Mouse (Mus musculus): ENCODE results near the gene Smyd3. TPM values are rescaled to one million over a fixed set of nuclear protein-coding genes. Genes with fewer than 3 reads are reported as not detected.

Smyd3 gene
- total RNA-seq, 2 experiments from 2014 or later = 21.7 to 23.7 TPM

DNA sequence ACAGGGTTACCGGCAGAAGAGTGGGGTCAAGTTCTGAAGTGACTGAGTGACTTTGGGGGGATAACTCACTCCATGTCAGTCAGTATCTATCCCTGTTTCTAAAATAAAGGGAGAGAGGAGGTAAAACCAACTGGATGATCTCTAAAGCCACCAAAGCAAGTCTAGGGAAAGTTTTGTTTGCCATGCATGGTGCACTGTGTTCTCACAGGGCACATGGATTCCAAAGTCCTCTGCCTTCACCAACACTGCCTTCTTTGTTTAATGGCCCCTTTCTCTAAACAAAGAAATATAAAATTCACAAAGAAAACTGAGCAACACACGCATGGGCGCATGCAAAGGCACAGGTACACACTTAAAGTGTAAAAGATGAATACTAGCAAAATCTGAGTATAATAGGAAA, 403.5 kb downstream of the Smyd3 start:
- DNase-seq = no peak

DNA sequence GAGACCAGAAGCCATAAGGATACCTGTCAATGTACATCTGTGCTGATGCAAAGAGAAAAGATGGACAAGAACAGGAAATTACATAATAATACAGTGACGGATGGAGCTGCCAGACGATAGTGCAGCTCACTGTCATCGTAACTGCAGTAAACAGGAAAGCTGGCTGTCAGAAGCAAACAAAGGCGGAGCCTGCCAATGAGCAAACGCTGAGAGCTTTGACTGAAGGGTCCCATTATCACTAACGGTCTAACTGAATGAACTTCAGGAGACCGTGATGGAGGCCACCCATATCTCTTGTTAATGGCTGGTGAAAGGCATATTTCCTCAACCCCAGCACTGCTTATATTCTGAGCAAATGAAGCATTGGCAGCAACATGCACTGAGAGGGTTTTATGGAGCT, 409.1 kb downstream of the Smyd3 start:
- peak in 1 of 2 experiments; percentile 11 for DNase-seq

GRCm38 (mm10) chr1:179107761-179108694, 409.8 kb downstream of the Smyd3 start:
- no peak for DNase-seq

DNA sequence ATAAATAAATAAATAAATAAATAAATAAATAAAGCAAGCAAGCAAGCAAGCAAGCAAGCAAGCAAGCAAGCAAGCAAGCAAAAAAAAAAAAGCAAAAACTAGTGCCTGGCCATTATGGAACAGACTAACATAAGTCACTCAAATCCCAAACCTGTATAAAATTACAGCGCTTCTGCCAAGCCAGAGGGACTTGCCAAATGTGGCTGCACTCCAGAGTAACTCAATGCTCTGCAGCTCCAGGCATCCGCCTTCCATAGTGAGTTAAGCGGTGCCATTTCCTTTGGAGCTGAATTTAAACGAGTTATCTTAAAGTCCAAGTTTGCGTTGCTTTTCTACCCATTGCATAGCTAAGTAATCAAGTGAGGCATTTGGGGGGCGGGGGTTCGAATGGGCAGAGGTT, 410.6 kb downstream of the Smyd3 start:
- DNase-seq = no peak

DNA sequence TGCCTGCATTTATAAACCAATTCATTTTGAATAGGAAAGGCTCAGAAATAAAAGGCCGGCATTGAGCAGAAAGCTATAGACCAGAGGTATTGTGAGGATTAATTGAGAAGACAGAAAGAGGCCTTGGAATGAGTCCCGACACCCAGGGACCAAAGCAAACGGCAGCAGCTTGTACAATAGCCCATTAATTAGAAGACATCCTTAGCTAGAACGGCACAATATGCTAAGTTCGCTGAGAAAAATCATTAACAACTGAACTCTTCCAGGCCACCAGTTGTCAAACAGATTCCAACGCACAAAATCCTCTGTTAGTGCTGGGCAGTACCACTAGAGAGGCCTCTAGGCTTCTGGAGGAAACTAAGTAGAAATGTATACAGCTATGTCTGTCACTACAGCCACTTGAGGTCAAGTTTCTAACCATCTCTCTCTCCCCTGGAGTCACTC, 411.1 kb downstream of the Smyd3 start:
- no peak for DNase-seq

DNA sequence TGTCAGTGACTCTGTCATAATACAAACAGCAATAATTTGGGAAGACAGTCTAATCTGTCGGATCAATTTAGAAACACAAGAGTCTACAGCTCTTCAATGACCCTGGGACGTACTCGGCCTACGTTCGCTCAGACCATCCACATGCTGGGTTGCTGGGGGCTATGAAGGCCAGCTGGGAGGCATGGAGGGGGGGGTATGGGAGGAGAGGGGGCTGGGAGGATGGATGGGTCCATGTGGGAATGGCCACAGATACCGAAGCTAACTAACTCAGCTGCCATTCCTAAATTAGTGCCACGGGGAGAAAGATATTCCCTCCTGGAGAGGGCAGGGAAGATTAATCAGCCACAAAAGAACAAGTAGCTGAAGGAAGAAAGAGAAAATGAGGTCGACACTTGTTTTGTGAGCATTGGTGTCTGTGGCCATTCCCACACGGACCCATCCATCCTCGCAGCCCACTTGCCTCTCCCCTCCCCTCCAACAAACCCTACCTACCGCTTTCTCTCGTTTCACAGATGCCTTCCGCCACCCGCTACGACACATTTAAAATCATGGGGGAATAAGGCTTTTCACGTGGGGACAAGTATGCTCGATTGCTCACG, 411.6 kb downstream of the Smyd3 start:
- no peak for DNase-seq

GRCm38 (mm10) chr1:179104447-179104846, 413.4 kb downstream of the Smyd3 start:
- no peak for DNase-seq

- no peak for DNase-seq
Measured at GRCm38 (mm10) chr1:179096993-179097392, 420.8 kb downstream of the Smyd3 start.

DNA sequence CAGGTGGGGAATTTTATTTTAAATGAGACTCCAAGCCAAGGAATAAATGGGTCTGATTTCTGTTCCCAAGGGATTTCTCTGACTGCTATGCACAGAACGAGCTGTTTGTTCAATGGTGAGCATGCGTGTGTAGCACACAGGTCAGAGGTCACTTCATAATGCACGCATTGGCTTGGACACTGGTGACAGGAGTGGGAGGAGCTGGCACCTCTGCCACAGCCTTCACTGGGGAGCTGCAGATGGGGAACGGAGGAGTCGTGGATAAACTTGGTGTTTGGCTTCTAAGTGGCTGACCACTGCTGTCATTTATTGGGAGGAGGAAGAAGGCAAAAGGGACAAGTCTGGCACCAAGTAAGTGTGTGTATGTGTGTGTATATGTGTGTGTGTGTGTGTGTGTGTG, 421.5 kb downstream of the Smyd3 start:
- no peak for DNase-seq

- DNase-seq = no peak
Measured at GRCm38 (mm10) chr1:179089174-179089573, 428.7 kb downstream of the Smyd3 start.

GRCm38 (mm10) chr1:179087033-179087998, 430.5 kb downstream of the Smyd3 start:
- DNase-seq = no peak

DNA sequence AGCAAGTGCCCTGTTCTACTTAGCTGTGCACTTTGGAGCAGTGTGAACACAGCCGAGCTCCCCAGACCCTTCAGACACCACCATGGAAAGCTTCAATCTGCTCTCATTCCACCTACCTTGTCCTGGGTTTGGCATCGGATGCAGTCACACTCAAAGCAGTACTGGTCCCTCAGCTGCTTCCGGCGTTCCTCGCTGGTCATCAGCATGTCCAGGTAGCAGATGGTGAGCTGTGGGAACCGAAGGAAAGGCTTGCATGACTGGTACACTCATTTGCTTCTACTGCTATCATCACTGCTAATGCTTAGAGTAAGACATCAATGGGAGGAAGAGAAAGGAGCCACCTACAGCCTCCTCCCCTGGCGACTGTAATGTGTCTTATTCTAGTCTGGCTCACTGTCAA, 431.6 kb downstream of the Smyd3 start:
- no peak for DNase-seq

- no peak for DNase-seq
Measured at GRCm38 (mm10) chr1:179083098-179083497, 434.7 kb downstream of the Smyd3 start.

- no peak for DNase-seq
Measured at GRCm38 (mm10) chr1:179073846-179074245, 444.0 kb downstream of the Smyd3 start.

DNA sequence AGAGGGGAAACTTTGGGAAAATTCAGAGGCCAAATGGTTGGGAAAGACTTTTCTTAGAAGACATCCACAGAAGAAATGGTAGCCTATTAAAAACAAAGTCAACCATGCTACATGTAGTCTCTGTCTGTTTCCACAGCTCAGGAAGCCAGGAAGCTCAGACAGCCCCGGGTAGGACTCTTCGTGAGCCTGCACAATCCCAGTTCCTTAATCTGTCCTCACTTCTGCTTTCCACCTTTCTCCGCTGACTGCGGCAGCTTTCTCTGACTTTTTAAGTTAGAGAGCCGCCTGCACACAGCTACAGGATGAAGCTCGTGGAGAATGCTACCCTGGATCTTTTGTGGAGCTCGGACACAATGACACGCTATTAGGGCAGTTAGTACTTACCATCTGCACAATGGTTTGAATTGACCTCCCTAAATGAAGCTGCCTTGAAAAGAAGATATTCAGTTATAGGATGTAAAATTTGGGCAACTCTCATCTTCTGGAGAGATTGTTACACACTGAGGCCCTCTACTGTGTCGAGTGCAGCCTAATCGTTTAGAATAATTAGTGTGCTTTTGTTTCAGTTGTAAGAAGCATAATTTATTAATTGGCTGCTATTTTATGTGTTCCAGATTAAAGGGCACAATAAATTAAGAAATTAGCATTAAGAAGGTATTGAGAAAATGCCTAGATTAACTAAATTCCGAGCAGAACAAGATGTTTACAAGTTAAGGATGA, 444.7 kb downstream of the Smyd3 start:
- no peak for DNase-seq

GRCm38 (mm10) chr1:179072406-179072805, 445.4 kb downstream of the Smyd3 start:
- DNase-seq = no peak

GRCm38 (mm10) chr1:179068990-179069389, 448.9 kb downstream of the Smyd3 start:
- no peak for DNase-seq

DNA sequence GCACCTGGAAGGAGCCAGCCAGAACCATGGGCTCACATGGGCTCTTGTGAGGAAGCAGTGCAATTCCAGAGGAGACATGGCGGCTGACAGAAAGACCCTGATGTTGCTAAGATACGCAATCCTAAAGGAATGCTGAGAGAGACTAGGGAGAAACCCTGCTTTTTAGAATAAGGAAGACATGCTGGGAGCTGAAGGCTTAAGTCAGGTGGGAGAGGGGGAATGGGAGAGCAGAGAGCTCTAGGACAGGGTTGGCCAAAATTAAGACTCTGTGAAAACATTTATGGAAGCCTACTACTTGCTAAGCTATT, 452.6 kb downstream of the Smyd3 start:
- DNase-seq = no peak

GRCm38 (mm10) chr1:179064601-179065293, 453.1 kb downstream of the Smyd3 start:
- no peak for DNase-seq

DNA sequence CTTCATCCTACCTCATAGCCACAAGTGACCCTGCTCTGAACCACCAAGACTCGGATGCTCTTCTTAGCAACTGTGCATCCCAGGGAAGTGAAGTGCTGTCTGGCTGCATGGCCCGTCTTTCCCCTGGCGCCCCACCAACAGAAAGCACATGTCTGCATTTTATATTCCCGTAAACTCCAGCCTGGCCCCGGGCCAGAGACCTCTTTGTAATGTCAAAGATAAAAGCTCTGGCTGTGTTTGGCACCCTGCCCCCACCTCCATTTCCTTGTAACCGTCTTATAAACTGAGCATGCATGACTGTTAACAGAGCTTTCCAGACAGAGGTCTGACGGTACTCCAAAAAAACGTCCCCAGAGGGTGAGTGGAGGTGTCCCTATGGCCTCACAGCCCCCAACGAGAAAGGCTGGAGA, 456.1 kb downstream of the Smyd3 start:
- DNase-seq = no peak

DNA sequence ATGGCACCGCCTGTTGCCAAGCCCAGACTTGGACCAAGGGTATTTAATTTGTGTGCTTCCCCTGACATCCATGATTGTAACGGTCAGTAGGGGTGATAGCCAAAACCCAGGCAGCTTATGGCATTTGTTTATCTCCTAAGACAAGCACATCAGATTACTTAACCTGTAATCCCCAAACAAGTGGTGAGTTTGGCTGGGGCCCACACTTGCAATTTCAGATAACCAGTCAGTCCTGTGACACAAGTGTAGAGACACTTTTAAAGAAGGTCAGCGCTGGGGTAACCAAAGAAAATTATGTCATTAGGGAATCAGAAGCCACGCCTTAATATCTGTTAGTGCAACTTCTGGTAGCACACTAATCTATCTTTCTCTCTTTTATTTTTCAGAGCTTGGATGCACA, 456.8 kb downstream of the Smyd3 start:
- no peak for DNase-seq

All from layer of hippocampus, postnatal 36 days (tissue).